Mouse (Mus musculus) lung, adult 18-20 months (tissue): ENCODE data around the gene Tmod1.

ENCODE experiments used
- DNase-seq, 2 experiments: peaks; one replicate each; pipeline ENCODE4 v3.0.0; 2022; ENCODE audit warnings: mixed read lengths in 2 of 2

The Tmod1 gene

DNA sequence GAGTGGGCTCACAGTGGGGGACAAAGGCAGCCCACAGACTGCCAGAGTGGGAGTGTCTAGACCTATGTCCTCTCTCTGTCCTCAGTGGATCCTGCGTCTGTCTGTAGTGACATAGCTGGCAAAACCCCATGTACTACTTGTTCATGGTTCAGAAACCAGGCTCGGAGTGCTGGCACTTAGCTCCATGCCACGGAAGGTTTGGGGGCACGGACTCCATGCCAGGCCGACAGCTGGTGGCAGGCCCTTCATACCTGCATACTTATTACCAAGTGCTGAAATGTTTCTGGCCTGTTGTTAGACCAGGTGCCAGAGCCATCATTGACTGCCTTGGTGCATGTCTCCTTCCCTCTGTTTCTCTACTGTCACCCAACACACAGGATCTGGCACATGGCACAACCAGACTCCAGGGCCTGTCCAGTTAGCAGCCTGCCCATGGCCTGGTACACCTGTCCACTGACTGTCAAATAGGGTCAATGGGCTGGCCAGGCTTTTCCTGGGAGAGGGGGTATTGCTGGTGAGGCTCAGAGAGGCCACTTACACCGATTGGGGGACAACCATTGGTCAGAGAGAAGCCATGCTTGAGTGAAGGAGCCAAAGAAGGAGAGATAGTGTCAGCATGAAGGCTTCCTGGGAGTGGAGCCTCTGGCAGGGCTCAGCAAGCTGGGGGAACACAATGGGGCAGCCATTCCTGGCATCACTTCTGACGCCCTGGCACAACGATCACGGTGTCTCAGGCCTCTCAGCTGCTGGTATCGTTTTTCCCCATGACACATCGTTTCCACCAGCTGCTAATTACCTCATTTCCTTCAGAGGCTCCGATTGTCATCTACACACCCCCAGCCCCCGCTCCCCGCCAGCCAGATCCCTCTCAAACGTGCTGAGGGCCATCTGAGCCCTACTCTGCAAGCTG is 56.4 kb downstream of the Tmod1 start:
- no peak for DNase-seq

GRCm38 (mm10) chr4:46095826-46096159 is 57.1 kb downstream of the Tmod1 start:
- DNase-seq = no peak

GRCm38 (mm10) chr4:46096546-46096945 is 57.8 kb downstream of the Tmod1 start:
- no peak for DNase-seq

DNA sequence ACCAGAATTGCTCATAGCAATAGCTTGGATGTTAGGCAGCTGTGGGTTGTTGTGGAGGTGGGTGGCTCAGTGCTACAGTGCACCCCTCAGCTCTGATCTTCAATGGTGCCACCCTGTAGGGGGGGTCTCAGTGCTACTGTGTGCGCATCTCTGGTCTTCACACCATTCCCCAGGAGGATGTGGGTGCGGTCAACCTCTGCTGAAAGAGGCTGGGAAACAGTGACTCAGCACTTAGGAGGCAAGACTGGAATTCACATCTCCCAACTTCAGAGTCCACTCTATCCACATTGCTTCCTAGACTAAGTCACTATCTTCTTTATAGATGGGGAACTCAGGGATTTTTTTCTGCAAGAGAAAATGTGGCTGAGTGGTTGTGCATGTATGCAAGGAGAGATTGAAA is 58.9 kb downstream of the Tmod1 start:
- no peak for DNase-seq

- DNase-seq = no peak
These were observed 60.4 kb downstream of the Tmod1 start for GRCm38 (mm10) chr4:46099132-46099531.

DNA sequence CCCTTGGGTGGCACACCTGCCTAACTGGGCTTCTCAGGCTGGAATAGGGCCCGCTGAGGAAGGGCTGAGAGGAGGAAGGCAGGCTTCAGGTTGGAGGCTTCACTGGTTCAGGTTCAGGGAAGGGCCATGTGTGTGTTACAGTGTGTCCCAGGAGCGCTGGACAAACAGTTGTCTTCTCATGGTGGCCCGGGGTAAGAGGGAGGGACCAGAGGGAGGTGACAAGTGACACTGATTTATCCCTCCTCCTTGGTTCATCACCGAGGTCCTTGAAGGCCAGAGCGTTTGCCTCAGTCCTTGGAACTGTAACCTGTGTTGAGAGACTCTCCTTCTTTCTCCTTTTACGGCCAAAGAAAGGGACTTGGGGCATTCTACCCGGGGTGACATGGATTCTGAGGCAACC is 61.8 kb downstream of the Tmod1 start:
- no peak for DNase-seq

- no peak for DNase-seq
These were observed 62.5 kb downstream of the Tmod1 start for GRCm38 (mm10) chr4:46101211-46101711.

- no peak for DNase-seq
These were observed 63.5 kb downstream of the Tmod1 start for GRCm38 (mm10) chr4:46102078-46102769.

- no peak for DNase-seq
These were observed 71.3 kb downstream of the Tmod1 start for GRCm38 (mm10) chr4:46110084-46110483.

DNA sequence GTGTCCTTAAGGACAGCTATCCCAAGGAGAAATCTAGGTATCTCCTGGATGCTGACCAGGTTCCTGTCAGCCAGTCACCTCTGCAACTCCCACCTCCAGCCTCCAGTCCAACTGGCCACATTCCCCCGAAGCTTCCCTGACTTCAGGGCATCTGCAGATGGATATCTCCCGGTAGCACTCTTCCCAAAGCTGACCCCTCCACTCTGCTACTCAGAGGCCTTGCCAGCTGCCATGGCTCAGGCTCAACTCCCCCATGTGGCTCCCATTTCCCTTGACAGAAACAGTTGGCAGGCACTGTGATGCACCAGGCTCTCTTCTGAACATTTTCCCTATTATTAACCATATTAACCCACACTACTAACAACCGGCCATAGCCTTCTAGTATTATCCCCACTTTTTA is 72.6 kb downstream of the Tmod1 start:
- no peak for DNase-seq

DNA sequence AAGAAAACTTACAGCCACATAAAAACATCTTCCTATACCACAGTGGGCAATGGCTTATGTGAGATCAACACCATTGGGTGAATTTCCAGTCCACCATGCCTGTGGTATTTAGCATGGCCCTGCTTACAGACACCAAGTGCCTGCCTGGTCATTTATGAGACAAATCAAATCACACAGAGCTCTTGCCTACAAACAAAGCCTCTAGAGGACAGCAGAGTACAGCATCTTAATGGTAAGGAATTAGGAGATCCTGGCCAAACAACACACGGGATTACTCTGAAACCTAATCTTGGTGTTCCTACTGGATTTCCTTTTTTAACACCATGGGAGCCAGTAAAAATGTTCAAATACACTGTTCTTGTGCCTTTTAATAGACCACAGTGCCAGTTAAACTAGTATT is 76.6 kb downstream of the Tmod1 start:
- DNase-seq = no peak

GRCm38 (mm10) chr4:46116544-46117175 is 77.9 kb downstream of the Tmod1 start:
- DNase-seq = no peak

DNA sequence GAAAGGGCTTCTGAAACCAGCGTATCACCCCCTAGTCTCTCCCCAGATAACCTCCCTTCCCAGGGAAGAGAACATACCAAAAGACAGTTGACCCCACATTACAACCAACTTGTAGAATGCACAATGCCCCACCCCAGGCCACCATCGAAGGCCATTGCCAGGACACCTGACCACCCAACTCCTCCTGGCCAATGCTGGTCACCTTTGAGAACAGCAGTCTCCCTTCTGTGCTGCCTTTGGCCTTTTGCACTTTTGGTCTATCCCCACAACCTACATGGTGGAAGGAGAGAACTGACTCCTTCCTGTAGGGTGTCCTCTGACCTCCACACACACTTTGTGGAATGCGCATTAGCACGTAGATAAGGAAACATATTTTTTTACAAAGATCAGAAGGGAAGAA is 78.8 kb downstream of the Tmod1 start:
- DNase-seq = no peak

DNA sequence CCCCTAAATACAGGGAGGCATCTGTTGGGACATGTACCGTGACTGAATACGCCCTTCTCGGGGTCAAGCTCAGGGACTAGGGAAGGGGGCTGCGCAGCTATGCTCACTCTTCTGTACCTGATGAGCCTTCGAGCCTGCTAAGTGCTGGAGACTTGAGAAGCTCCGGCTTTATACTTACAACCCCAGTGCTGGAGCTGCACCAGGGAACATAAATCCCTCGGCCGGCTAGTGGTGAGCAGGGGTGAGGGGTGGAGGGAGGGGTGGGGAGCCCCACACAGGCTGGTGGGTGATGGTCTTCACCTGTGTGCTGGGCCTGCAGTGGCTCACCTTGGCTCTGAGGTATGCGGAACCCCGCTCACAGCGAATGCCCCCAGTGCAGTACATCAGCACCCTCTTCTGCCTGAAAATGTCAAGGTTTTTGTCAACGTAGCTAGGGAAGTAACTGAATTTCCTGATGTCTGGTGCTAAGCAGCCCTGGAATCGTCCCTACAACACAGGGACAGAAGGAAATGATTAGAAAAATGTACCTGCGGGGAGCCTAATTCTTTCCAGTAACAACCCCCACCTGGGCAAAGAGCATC is 80.9 kb downstream of the Tmod1 start:
- DNase-seq = no peak

GRCm38 (mm10) chr4:46120767-46121166 is 82.0 kb downstream of the Tmod1 start:
- no peak for DNase-seq

- no peak for DNase-seq
These were observed 84.6 kb downstream of the Tmod1 start for GRCm38 (mm10) chr4:46123358-46123757.

GRCm38 (mm10) chr4:46126541-46126940 is 87.8 kb downstream of the Tmod1 start:
- peak; percentile 53 to 60 for DNase-seq

DNA sequence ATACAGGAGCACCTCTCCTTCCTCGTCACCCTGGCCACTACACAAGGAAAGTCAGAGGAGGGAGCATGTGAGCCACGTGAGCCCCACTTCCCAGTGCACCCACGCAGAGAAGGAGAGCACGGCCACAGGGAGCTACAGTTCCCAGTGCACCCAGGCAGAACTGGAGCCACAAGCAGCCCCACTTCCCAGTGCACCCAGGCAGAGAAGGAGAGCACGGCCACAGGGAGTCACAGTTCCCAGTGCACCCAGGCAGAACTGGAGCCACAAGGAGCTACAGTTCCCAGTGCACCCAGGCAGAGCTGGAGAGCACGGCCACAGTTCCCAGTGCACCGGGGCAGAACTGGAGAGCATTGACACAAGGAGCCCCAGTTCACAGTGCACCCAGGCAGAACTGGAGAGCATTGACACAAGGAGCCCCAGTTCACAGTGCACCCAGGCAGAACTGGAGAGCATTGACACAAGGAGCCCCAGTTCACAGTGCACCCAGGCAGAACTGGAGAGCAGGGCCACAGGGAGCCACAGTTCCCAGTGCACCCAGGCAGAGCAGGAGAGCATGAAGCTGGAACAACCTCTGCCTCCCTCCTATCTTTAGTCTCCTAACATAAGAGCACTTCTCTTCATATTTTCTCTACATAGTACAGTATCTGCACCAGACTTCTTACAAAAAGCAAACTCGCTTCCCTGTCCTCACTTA is 90.7 kb downstream of the Tmod1 start:
- no peak for DNase-seq

DNA sequence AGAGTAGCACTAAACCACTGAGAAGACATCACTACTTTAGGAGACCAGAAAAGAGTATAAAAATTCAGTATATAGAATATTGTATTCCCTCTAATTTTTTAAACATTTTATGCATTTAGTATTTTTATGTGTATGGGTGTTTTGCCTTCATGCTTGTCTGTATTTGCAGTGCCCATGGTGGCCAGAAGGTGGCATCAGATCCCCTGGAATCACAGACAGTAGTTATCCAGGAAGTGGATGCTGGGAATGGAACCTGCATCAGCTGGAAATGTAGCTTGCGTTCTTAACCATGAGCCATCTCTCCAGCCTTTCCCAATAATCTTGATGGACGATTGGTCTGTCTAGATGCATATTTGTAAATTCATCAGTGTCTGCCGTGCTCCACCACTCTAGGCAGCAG is 91.5 kb downstream of the Tmod1 start:
- peak; percentile 34 to 51 for DNase-seq

DNA sequence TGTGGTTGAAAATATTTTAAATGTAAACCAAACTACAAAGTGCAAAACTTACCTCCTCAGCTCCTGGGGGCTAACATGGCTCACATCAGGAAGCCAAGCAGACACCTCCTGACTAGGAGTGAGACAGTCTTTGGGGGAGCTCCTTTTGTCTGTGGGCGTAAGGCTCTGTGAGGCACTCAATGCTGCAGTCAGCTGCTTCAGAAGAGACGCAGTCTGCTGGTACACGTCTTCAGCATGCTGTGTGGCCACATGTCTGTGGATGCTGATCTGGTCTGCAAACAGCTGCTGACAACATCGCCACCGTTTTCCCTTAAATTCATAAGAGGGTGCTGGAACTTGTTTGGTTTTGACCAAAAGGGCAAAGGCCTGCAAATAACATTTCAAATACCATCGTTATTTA is 93.1 kb downstream of the Tmod1 start:
- no peak for DNase-seq

DNA sequence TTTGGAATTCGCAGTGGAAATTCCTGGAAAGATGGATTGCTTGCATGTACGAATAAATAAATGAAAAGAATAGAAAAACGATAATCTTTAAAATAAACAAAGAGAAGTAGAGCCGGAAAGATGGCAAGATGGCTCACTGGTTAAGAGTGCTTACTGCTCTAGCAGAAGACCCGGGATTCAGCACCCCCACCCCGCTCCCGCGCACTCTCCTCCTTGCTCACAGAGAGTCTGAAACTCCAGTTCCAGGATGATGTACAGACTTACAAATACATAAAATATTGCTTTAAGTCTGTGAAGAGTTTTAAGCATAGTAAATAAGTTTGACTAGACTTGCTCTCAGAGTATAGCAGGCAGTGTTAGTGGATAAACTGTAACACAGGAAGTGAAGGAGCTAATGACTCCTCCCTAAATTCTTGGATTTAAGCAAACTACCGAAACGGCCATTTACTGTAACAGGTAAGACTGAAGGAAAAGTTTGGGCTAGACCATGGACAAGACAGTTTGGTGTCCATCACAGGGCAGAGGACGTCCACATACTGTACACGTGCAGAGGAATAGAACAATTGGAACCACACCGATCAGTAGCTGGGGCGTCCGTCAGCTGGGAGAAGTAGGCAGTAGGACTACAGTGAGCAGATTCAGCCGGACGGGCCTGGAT is 99.0 kb downstream of the Tmod1 start:
- no peak for DNase-seq
